Mouse (Mus musculus): Measurements from ENCODE around the gene Atmin.

Atmin gene

GRCm38 (mm10) chr8:116943161-116943554, at the start of gene Atmin:
Atmin (plus strand) TSS chr8:116943393.
- DNase-seq (ENCODE audit: low spot score in 2 of 2): peak; percentile 78 to 91

- no peak for DNase-seq (ENCODE audit: low spot score in 2 of 2)
Observed at GRCm38 (mm10) chr8:116893938-116894337, 49.3 kb upstream of the Atmin start.

- DNase-seq (ENCODE audit: low spot score in 2 of 2): no peak
Observed at GRCm38 (mm10) chr8:116895521-116895920, 47.7 kb upstream of the Atmin start.

GRCm38 (mm10) chr8:116904736-116905135, 38.5 kb upstream of the Atmin start:
- DNase-seq (ENCODE audit: low spot score in 2 of 2): no peak

GRCm38 (mm10) chr8:116905252-116905651, 37.9 kb upstream of the Atmin start:
- no peak for DNase-seq (ENCODE audit: low spot score in 2 of 2)

- DNase-seq (ENCODE audit: low spot score in 2 of 2): no peak
Observed at GRCm38 (mm10) chr8:116905836-116906235, 37.4 kb upstream of the Atmin start.

- DNase-seq (ENCODE audit: low spot score in 2 of 2): peak in 1 of 2 experiments; percentile 28
Observed at GRCm38 (mm10) chr8:116921005-116921336, 22.2 kb upstream of the Atmin start.

- peak; percentile 80 to 91 for DNase-seq (ENCODE audit: low spot score in 2 of 2)
Observed at GRCm38 (mm10) chr8:116921337-116922059, 21.7 kb upstream of the Atmin start, which contains the start of the genes Cmc2 and Cenpn. Cmc2 (minus strand) TSS chr8:116921455. Cenpn (plus strand) TSS chr8:116921730.

- no peak for DNase-seq (ENCODE audit: low spot score in 2 of 2)
Observed at GRCm38 (mm10) chr8:116922060-116922757, 21.0 kb upstream of the Atmin start.

- no peak for DNase-seq (ENCODE audit: low spot score in 2 of 2)
Observed at GRCm38 (mm10) chr8:116923526-116923925, 19.7 kb upstream of the Atmin start.

GRCm38 (mm10) chr8:116927880-116928279, 15.3 kb upstream of the Atmin start:
- no peak for DNase-seq (ENCODE audit: low spot score in 2 of 2)

- no peak for DNase-seq (ENCODE audit: low spot score in 2 of 2)
Observed at GRCm38 (mm10) chr8:116928588-116928987, 14.6 kb upstream of the Atmin start.

GRCm38 (mm10) chr8:116934976-116935375, 8.2 kb upstream of the Atmin start:
- no peak for DNase-seq (ENCODE audit: low spot score in 2 of 2)

GRCm38 (mm10) chr8:116935506-116935905, 7.7 kb upstream of the Atmin start:
- DNase-seq (ENCODE audit: low spot score in 2 of 2): no peak

- no peak for DNase-seq (ENCODE audit: low spot score in 2 of 2)
Observed at GRCm38 (mm10) chr8:116942284-116943058, 722 bp upstream of the Atmin start.

GRCm38 (mm10) chr8:116943555-116944384, 577 bp downstream of the Atmin start:
- DNase-seq (ENCODE audit: low spot score in 2 of 2): no peak

- no peak for DNase-seq (ENCODE audit: low spot score in 2 of 2)
Observed at GRCm38 (mm10) chr8:116944385-116944696, 1.1 kb downstream of the Atmin start.

GRCm38 (mm10) chr8:116945169-116945910, 2.1 kb downstream of the Atmin start:
- DNase-seq (ENCODE audit: low spot score in 2 of 2): no peak

GRCm38 (mm10) chr8:116946268-116946838, 3.2 kb downstream of the Atmin start:
- DNase-seq (ENCODE audit: low spot score in 2 of 2): no peak

GRCm38 (mm10) chr8:116946851-116947250, 3.7 kb downstream of the Atmin start:
- DNase-seq (ENCODE audit: low spot score in 2 of 2): no peak

- DNase-seq (ENCODE audit: low spot score in 2 of 2): no peak
Observed at GRCm38 (mm10) chr8:116947589-116947988, 4.4 kb downstream of the Atmin start.

Data from cerebellum, postnatal 4 days (tissue).